Mouse (Mus musculus) stomach, embryonic 15.5 days (tissue): Measurements from ENCODE around the gene Rint1. TPM values are rescaled to one million over a fixed set of nuclear protein-coding genes. Genes with fewer than 3 reads are reported as not detected.

Experiments used
- polyA plus RNA-seq: library from polyadenylated mRNA; unstranded; fragments of >200 nt; fragmentation: Nextera tagmentation; extraction: Ambion mirVana; gene quantifications from 2 replicates; pipeline ENCODE4 v1.2.1, GENCODE M21; 2015

Gene Rint1
- polyA plus RNA-seq, 1 experiment from 2014 or later, result 41.9 TPM

Other genes with a start within 250 kb of the Rint1 start
- 40.3 and 41.1 TPM in 2 replicates for gene Srpk2, start 103.1 kb upstream of the Rint1 start, polyA plus RNA-seq
- gene Pus7, start 4.0 kb upstream of the Rint1 start, polyA plus RNA-seq, result 31.0 and 32.5 TPM in 2 replicates
- 115 and 116 TPM in 2 replicates for gene Tomm7, start 56.5 kb downstream of the Rint1 start, polyA plus RNA-seq
- gene Fam126a, start 243.0 kb downstream of the Rint1 start, polyA plus RNA-seq, result 18.0 and 18.2 TPM in 2 replicates